25 mouse cellular contexts compared by ENCODE assay signal in genomic region chrX:168874688-168875087, GRCm38 (mm10).
DNase-seq lines count a peak whose midpoint lies in the region; ATAC-seq and TF ChIP-seq lines count a peak whose summit lies in the region.
"Had no signal": no experiment of that assay in that cellular context is flagged by ENCODE, and none has a peak within 500 bp of the region (broad histone marks: within the 10 kb centered on the region; RNA-seq: fewer than 3 reads in every experiment).

No protein-coding gene starts in this region.

- no peak overlapping the region for H3K9ac ChIP-seq in heart, embryonic 11.5 days (ENCODE audit: low read depth, low read length)
- no peak overlapping the region for H3K9ac ChIP-seq in heart, embryonic 14.5 days (ENCODE audit: low read length)
- no peak overlapping the region for H3K9ac ChIP-seq in heart, postnatal 0 days (replicated peaks; ENCODE audit: low read depth, low read length)
- H3K9ac ChIP-seq: forebrain, embryonic 13.5 days; hindbrain, embryonic 14.5 days had no signal

- H3K9me3 ChIP-seq in heart, embryonic 11.5 days (replicated peaks; ENCODE audit: control insufficient read depth, low read length), result no peaks in the 10 kb centered on the region
- H3K9me3 ChIP-seq in heart, embryonic 14.5 days (ENCODE audit: control insufficient read depth, low read length), result no peaks in the 10 kb centered on the region
- H3K9me3 ChIP-seq in heart, postnatal 0 days (replicated peaks; ENCODE audit: control insufficient read depth, low read length), result no peaks in the 10 kb centered on the region
- H3K9me3 ChIP-seq: forebrain, embryonic 10.5 days; forebrain, embryonic 13.5 days had no signal

- H3K27ac ChIP-seq in heart, embryonic 11.5 days (ENCODE audit: low read depth, low read length), result peak overlapping the region; percentile 42; the same call in 1 of the 2 replicates
- peak overlapping the region in 1 of 2 experiments; percentile 53; a peak in 2 of 4 replicates for H3K27ac ChIP-seq in heart, embryonic 14.5 days (replicated peaks in 1 of 2; ENCODE audit: control insufficient read depth in 1 of 2, insufficient read depth in 1 of 2, low read depth in 2 of 2, low read length in 2 of 2)
- H3K27ac ChIP-seq in heart, postnatal 0 days (ENCODE audit: low read depth), result 0 out of 2 replicates have a peak overlapping the region, but pooled peaks have one; percentile 11
- H3K27ac ChIP-seq: forebrain, embryonic 10.5 days; forebrain, embryonic 13.5 days; hindbrain, embryonic 14.5 days; hindbrain, postnatal 0 days had no signal

- DNase-seq in heart, postnatal 14 days, result no peak
- no peak for DNase-seq in heart, postnatal 25 days (ENCODE audit: low spot score)
- peak; percentile 7 for DNase-seq in heart, postnatal 0 days (ENCODE audit: low spot score)
- DNase-seq in heart, postnatal 4 days, result no peak
- DNase-seq: adrenal gland, adult 2 months; adrenal gland, postnatal 14 days; cerebellum, adult 11 months; cerebellum, adult 2 months; cerebellum, adult 9-11 months; cerebellum, postnatal 25 days; embryo, embryonic 11 days; gastrocnemius, postnatal 10 days; gastrocnemius, postnatal 36 days; kidney, adult 18-20 months; kidney, adult 9 months had no signal

- 0 out of 2 replicates have a peak overlapping the region, but pooled peaks have one; percentile 22 for H3K4me2 ChIP-seq in heart, embryonic 11.5 days
- peak overlapping the region; percentile 31 for H3K4me2 ChIP-seq in heart, embryonic 14.5 days (ENCODE audit: low read length)
- H3K4me2 ChIP-seq in heart, postnatal 0 days (ENCODE audit: low read depth, low read length), result no peak overlapping the region
- H3K4me2 ChIP-seq: forebrain, embryonic 13.5 days; hindbrain, embryonic 14.5 days had no signal

- H3K4me1 ChIP-seq in heart, embryonic 11.5 days (ENCODE audit: control insufficient read depth, insufficient read depth, low read length), result no peaks in the 10 kb centered on the region
- H3K4me1 ChIP-seq in heart, embryonic 14.5 days (ENCODE audit: control insufficient read depth in 2 of 2, insufficient read depth in 2 of 2, low read length in 2 of 2), result no peaks in the 10 kb centered on the region; a peak in 1 of 4 replicates
- H3K4me1 ChIP-seq in heart, postnatal 0 days (ENCODE audit: control insufficient read depth, insufficient read depth), result no peaks in the 10 kb centered on the region
- H3K4me1 ChIP-seq: forebrain, embryonic 10.5 days; forebrain, embryonic 13.5 days had no signal

- TF ChIP-seq CTCF in heart, postnatal 0 days (IDR thresholded peaks at IDR 0.05; ENCODE audit: low read depth), result no peak

- TF ChIP-seq EP300 in heart, postnatal 0 days (IDR thresholded peaks at IDR 0.05; ENCODE audit: low read depth), result no peak

- 16% methylated on average over 1 of the region's 1 CpGs for WGBS in heart, embryonic 11.5 days (ENCODE audit: insufficient replicate concordance)
- WGBS in heart, embryonic 14.5 days, result 33% methylated on average over 1 of the region's 1 CpGs
- WGBS in heart, postnatal 0 days, result 10% methylated on average over 1 of the region's 1 CpGs

- H3K4me3 ChIP-seq in heart, embryonic 11.5 days (ENCODE audit: low read depth, low read length), result no peak overlapping the region
- H3K4me3 ChIP-seq in heart, embryonic 14.5 days (ENCODE audit: control insufficient read depth in 1 of 2, insufficient read depth in 1 of 2, low read depth in 1 of 2, low read length in 2 of 2), result no peak overlapping the region
- no peak overlapping the region for H3K4me3 ChIP-seq in heart, postnatal 0 days (ENCODE audit: low read depth, low read length)
- H3K4me3 ChIP-seq: forebrain, embryonic 10.5 days; forebrain, embryonic 13.5 days had no signal

- intact Hi-C loops in heart, postnatal 14 days (cut with DNase I), result no loop called here
- intact Hi-C loops in heart, postnatal 25 days (cut with DNase I), result no loop called here

- peak; percentile 57; the same call in 1 of the 2 replicates for ATAC-seq in heart, embryonic 11.5 days (replicated peaks; ENCODE audit: insufficient number of reproducible peaks, low FRiP score, low TSS enrichment)
- no peak for ATAC-seq in heart, embryonic 14.5 days (ENCODE audit: insufficient number of reproducible peaks, insufficient read depth, low FRiP score, low read depth)
- ATAC-seq in heart, postnatal 0 days (ENCODE audit: insufficient read depth, low read depth), result no peak
- ATAC-seq: CD4-positive, CD25-positive, alpha-beta regulatory T cell, adult 4 months; forebrain, embryonic 13.5 days; forebrain, embryonic 16.5 days; hindbrain, postnatal 0 days; inflammation-experienced regulatory T-cells, adult 6 months; intestine, embryonic 16.5 days had no signal

- H3K36me3 ChIP-seq in heart, embryonic 11.5 days (ENCODE audit: control insufficient read depth, insufficient read depth, low read length), result no peaks in the 10 kb centered on the region
- no peaks in the 10 kb centered on the region for H3K36me3 ChIP-seq in heart, embryonic 14.5 days (ENCODE audit: control insufficient read depth, insufficient read depth, low read length)
- no peaks in the 10 kb centered on the region for H3K36me3 ChIP-seq in heart, postnatal 0 days (replicated peaks; ENCODE audit: control insufficient read depth, insufficient read depth, low read length)
- H3K36me3 ChIP-seq: forebrain, embryonic 10.5 days had no signal

- no peaks in the 10 kb centered on the region for H3K27me3 ChIP-seq in heart, embryonic 11.5 days (ENCODE audit: control insufficient read depth, insufficient read depth, low read length)
- no peaks in the 10 kb centered on the region for H3K27me3 ChIP-seq in heart, embryonic 14.5 days (ENCODE audit: control insufficient read depth, insufficient read depth, low read length)
- no peaks in the 10 kb centered on the region for H3K27me3 ChIP-seq in heart, postnatal 0 days (ENCODE audit: control insufficient read depth, insufficient read depth, low read length)
- H3K27me3 ChIP-seq: forebrain, embryonic 13.5 days had no signal
